Mouse (Mus musculus) embryo, embryonic 9.5 days (tissue): ENCODE results near the gene Ugt1a7c.
"Not testable (repeated sequence)": the region's sequence is repeated elsewhere in the genome, so short reads cannot be mapped to it uniquely, and the experiment has no call there.

Experiments used
- DNase-seq: peaks from one replicate; pipeline ENCODE4 v3.0.0-alpha.2; 2017; ENCODE audit errors: extremely low spot score

The Ugt1a7c gene

GRCm38 (mm10) chr1:88223591-88223990 is 128.7 kb downstream of the Ugt1a7c start:
- no peak for DNase-seq

- no peak for DNase-seq
Measured at GRCm38 (mm10) chr1:88224029-88224776, 129.3 kb downstream of the Ugt1a7c start.

DNA sequence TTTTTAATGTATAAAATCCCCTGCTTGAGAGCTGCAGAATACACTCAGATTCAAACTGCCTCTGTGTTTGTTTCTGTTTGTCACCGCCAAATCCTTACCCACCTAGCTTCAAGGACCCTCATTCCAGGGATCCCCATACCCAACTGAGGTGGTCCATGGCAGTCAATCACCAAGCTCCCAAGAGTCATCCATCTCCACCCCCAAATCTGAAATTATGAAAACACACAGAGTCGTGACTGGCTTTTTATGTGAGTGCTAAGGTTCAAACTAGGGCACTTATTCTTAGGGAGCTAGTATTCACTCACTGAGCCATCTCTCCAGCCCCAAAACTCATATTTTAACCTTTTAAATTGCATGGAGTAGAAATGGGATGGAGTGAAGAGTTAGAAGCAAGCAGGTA is 130.4 kb downstream of the Ugt1a7c start:
- not testable (repeated sequence) for DNase-seq

GRCm38 (mm10) chr1:88225741-88226140 is 130.9 kb downstream of the Ugt1a7c start:
- no peak for DNase-seq

DNA sequence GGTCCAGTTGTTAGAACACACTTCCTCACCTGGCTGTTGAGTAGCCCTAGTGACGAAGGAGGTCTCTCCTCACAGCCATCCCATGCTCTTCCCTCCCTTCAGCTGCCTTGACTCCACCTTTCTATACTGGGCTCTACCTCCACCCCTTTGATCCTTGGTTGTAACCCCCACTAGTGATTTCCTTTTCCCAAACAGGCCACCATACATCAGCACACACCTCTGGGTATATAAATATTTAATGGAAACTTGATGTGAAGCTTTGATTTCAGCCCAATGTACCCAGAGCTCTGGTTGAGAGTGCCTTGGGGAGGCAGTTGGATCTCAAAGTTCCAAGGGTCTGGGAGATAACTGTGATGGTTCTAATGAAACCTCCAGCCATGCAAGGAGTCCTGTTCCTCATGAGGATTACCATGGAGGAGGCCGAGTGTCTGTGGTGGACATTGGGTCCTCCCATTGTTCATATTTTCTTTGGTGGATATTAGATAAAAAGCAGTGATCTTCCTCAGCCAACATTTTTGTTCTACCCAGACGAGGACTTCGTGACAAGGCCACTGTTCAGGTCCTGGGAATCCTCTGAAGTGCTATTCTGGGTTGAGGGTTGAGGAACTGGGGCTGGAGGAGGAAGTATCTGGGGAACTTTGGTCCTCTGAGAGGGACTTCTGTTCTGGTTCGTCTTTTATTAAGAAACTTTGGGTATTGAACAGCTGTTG is 132.0 kb downstream of the Ugt1a7c start, which contains the start of gene Mroh2a:
Gene Mroh2a, plus strand, starts transcription at position 317 of the 710 bp plus-strand sequence.
- DNase-seq, result no peak

DNA sequence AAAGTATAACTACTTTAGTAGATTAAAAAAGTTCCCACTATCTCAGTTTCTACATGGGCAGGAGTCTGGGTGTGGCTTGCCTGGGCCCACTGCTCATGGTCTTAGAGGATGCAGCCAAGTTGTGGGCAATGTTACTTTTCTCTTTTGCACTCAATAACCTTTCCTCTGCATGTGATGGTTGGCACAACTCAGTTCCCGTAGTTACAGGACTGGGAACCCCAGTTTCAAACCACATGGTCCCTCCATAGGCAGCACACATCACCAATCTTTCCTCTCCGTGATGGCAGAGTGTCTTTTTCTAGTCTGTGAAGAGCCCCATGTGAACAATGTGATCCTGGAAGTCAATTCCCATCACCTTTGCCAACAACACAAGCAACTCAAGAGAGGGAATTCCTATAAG is 132.6 kb downstream of the Ugt1a7c start:
- no peak for DNase-seq

- DNase-seq, result no peak
Measured at GRCm38 (mm10) chr1:88228121-88228520, 133.3 kb downstream of the Ugt1a7c start.

- no peak for DNase-seq
Measured at GRCm38 (mm10) chr1:88229566-88229965, 134.7 kb downstream of the Ugt1a7c start.

GRCm38 (mm10) chr1:88229986-88230385 is 135.1 kb downstream of the Ugt1a7c start:
- DNase-seq, result no peak

- no peak for DNase-seq
Measured at GRCm38 (mm10) chr1:88230421-88230820, 135.6 kb downstream of the Ugt1a7c start.

GRCm38 (mm10) chr1:88230981-88231802 is 136.3 kb downstream of the Ugt1a7c start:
- DNase-seq, result no peak

- DNase-seq, result no peak
Measured at GRCm38 (mm10) chr1:88231803-88232499, 137.1 kb downstream of the Ugt1a7c start.

- no peak for DNase-seq
Measured at GRCm38 (mm10) chr1:88232664-88233380, 138.0 kb downstream of the Ugt1a7c start.

- no peak for DNase-seq
Measured at GRCm38 (mm10) chr1:88233421-88234247, 138.8 kb downstream of the Ugt1a7c start.

DNA sequence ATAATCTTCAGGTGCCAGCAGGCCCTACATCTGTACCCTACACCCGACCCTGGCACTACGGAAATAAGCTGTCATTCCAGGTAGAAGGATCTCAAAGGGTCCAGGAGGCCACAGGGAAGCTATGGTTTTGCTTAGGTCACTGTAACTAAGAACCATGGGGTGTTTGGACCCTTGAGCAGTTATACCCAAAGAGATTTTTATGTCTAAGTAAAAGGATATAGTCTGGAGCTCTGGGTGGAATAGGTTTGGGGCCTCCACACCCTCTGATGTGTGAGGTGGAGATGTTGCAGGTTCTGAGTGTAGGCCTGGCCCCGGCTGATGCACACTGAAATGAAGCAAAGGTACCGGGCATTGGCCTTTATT is 139.4 kb downstream of the Ugt1a7c start:
- no peak for DNase-seq

DNA sequence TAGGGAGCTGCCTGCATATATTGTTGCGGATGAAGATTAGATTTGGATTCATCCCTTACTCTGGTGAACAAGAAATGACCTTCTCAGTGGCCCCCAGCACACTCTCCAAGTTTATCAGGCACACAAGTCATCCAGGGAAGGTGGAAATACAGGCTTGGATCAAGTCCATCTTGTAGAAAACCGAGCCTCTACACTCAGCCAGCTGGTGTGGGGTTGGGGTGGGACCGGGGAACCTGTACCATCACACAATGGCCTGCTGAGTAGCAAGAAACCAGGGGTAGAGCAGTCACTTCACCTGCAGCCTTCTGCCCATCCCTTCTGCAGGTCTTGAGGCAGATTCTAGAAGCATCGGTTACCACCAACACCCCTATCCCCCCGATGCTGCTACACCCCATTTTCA is 139.8 kb downstream of the Ugt1a7c start:
- no peak for DNase-seq

DNA sequence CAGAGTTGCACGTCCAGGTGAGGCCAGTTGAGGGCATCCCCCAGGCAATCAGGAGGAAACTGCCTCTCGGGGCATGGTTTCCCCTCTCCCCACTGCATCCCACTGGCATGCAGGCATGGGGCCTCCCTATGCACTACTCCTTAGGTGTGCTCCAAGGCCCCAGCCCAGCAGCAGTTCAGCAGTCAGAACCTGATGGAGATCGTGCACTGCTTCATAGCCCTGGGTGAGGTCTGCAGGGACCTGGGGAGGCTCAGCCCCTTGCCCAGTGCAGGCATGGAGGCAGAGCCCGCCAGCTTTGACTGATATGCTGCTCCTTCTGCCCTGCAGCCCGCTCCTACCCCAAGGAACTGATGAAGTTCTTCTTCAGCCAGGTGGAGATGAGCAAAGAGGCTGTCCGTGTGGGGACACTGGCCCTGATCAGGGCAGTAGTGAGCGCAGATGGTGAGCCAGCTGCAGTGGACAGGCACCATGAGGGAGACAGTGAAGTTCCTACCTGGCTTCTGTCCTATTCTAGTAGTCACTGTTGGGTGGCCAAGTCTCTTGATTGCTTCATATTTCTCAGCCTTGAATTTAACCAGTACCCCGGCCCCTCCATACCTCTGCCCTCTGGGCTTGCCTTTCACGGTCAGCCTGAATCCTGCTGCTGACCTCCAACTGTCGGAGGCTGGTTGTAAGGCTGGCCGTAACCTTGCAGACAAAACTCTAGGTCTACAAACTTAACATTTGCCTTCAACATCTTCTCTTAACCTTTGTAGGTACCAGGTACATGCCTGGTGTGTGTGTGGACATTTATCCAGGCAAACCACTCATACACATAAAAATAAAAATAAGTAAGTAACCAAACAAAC is 140.4 kb downstream of the Ugt1a7c start:
- no peak for DNase-seq

DNA sequence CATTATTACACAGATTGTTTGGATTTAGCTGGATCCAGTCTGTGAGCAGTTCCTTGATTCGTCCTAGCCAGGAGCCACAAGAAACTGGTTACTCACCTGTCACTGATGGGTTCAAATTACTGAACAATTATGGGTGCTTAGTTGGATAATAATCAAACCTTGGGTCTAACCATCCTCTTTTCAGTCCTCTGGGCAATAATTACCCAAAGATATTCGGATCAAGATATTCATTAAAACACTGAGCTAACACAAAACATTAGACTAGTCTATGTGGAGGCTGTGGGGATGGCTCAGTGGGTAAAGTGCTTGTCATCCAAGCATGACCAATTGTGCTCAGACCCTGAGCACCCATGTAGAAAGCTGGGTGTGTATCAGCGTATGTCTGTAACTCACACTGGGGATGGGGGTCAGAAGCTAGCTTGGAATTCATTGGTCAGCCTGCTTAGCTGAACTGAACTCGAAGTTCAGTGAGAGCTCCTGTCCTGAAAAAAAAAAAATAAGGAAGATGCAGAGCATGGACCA is 141.1 kb downstream of the Ugt1a7c start:
- no peak for DNase-seq

DNA sequence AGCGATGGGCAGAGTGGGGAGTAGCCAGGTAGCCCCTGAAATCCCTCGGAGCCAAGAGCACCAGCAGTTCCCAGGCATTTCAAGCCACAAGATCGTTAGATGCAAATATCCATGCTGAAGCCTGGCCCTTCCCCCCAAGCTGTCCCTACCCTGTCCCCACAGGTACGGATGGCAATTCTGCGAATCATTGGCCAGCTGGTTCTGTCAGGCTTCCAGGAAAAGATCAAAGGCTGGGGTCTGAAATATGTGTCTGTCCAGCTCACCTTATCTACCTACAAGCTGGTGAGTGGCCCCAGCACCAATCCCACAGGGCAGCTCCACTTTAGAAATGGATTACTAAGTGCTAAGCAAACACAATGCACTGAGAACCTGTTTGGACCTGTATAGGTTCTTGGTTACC is 142.4 kb downstream of the Ugt1a7c start:
- DNase-seq, result no peak
